Mouse (Mus musculus) hematopoietic stem cell, adult 5-6 weeks (primary cell): ENCODE measurements around the gene Ddx54. TPM values are rescaled to one million over a fixed set of nuclear protein-coding genes. Genes with fewer than 3 reads are reported as not detected.

Experiments
- ATAC-seq, 2 experiments: fragments of 125-278 bp in 1 of 2; replicated peaks in 1 of 2; 2 replicates each; pipeline ENCODE4 v1.8.0; 2016 to 2017; ENCODE audit warnings: inconsistent platforms in 2 of 2, mild to moderate bottlenecking in 2 of 2, moderate number of reproducible peaks in 2 of 2, low read depth in 1 of 2, moderate TSS enrichment in 1 of 2; ENCODE audit not compliant: low FRiP score in 2 of 2, poor library complexity in 2 of 2, severe bottlenecking in 2 of 2, insufficient read depth in 1 of 2, low TSS enrichment in 1 of 2
- total RNA-seq: library from RNA; stranded (forward); fragments of 172-1452, 232-1000 nt; gene quantifications from 2 replicates; pipeline ENCODE4 v1.2.3, GENCODE M21; 2017

The Ddx54 gene
- total RNA-seq, 1 experiment from 2014 or later, result 46.9 TPM

GRCm38 (mm10) chr5:120603515-120603914, 9.0 kb upstream of the Ddx54 start:
- no peak for ATAC-seq

DNA sequence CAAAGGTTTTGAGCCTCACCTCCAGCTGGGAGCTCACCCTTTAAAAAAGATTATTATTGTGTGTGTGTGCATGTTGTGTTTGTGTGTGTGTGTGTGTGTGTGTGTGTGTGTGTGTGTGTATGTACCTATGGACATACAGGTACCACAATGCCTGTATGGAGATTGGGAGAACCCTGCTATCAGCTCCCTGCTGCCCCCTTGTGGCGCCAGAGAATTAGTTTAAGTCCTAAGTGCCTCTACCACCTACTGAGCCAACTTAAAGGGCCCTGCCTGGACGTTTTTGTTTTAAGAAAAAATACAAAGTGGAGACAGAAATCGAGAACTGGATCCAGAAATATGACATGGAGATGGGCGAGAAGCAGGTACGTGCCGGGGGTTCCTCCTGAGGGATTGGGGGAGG, 7.7 kb upstream of the Ddx54 start:
- ATAC-seq, result peak; percentile 62 to 67; a peak in 2 of 4 replicates

DNA sequence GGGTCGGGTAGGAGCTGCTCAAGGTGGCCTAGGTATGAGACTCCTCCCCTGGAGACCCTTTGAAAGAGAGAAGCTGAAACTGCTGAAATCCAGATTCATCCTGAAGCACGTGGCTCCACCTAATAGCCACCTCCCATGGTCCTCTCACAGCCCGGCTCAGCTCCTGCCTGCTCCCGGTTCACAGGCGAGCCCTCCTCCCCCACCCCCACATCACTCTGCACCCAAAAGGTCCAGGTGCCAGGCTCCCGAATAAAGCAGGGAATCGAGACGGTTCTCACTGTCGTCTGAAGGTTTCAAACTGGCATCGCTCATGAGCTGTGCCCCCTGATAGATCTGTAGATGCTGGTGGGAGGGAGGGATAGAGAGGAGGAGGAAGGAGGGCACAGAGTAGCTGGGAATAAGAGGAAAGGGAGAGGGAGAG, 7.3 kb upstream of the Ddx54 start:
- ATAC-seq, result no peak

DNA sequence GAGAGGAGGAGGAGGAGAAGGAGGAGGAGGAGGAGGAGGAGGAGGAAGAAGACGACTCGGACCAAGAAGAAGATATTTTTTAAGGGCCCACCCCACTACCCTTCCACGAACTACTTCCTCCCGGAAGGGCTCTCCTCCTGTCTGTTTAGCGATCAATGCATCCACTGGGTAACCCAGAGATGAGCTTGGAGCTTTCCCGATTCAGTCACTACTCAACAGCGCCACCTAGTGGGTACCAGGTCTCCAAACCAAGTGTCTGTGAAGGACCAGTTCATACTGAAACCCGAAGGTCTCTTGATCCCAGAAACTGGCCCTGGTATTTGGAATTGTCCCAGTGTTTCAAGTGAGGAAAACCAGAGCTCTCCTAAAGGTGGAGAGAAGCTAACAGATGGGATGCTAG, 6.9 kb upstream of the Ddx54 start:
- ATAC-seq, result peak; percentile 66 to 73; a peak in 3 of 4 replicates

GRCm38 (mm10) chr5:120606590-120607200, 5.8 kb upstream of the Ddx54 start:
- ATAC-seq, result no peak

GRCm38 (mm10) chr5:120607335-120607734, 5.2 kb upstream of the Ddx54 start:
- ATAC-seq, result no peak

- no peak for ATAC-seq
Measured at GRCm38 (mm10) chr5:120609246-120609775, 3.2 kb upstream of the Ddx54 start.

DNA sequence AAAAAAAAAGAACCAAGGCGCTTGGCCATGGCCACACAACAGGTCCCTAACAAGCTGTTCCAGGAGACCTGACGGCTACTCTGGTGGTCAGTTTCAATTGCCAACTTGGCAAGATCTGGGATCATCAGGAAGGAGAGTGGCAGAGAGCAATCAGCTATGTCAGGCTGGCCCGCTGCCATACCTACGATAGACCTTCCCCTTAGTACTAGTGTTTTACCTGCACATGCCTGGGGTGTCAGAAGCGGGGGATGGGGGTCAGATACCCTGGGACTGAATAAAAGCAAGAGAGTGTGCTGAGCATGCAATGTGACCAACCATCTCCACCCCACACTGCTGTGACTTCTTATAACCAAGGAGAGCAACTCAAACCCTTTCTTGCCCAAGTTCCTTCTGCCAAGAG, 1.6 kb upstream of the Ddx54 start:
- no peak for ATAC-seq

- no peak for ATAC-seq
Measured at GRCm38 (mm10) chr5:120611416-120611815, 1.1 kb upstream of the Ddx54 start.

- peak; percentile 91 to 92 for ATAC-seq
Measured at GRCm38 (mm10) chr5:120612822-120613604, 474 bp downstream of the Ddx54 start.

- no peak for ATAC-seq
Measured at GRCm38 (mm10) chr5:120615903-120616302, 3.4 kb downstream of the Ddx54 start.

DNA sequence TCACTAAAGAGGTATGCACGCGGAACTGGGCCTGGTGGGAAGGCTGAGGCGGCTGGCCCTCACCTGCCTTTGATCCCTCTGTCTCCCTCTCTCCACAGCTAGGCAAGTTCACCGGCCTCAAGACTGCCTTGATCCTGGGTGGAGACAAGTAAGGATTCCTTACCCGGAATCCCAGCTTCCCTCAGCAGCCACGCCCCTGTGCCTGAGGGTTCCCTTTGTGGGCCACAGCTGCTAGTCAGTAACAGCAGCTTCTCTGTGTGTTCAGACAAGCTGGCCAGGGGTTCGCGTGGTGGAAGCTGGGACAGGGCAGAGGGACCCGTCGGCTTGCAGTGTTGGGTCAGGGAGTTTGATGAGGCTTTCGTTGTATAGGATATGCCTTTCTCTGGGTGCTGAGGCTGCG, 6.2 kb downstream of the Ddx54 start:
- ATAC-seq, result no peak

DNA sequence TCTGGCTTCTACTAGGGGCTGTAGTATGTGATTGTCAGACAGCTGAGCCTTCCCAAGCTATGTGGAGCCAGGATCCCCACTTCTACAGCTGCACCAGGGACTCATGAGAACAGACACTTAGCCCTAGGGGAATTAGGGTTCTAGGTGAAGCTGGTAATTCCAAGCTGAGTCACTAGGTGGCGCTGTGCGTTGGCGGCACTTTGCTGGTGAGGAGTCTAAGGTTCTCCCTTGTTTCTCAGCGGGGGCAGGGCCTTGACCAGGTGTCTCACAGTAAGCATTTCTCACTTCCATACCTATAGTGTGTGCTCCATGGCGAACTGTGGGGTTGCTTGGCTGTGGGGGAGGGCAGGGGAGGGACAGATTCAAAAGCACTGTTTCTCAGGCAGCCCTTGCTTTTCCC, 6.7 kb downstream of the Ddx54 start:
- no peak for ATAC-seq

GRCm38 (mm10) chr5:120620375-120621077, 8.0 kb downstream of the Ddx54 start:
- peak; percentile 44 to 46; a peak in 2 of 4 replicates for ATAC-seq

GRCm38 (mm10) chr5:120621078-120621765, 8.7 kb downstream of the Ddx54 start:
- 0 out of 4 replicates have a peak, but pooled peaks of 1 of the 2 experiments have one; percentile 7 for ATAC-seq

DNA sequence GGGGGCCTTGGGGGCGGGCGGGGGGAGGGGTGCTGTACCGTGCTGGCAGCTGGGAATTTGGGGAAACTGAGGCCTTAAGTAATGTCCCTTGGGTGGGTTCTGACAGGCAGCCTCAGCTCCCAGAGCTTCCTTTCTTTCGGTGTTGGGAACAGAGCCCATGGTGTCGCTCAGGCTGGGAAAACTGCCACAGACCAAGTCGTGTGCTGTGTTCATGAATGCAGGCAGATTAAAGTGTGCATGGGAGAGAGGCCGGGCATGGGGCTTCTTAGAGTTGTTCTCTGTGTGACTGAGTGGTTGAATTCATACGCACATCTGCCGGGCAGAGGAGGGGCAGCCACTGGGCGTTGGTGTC, 9.3 kb downstream of the Ddx54 start:
- ATAC-seq, result no peak

- ATAC-seq, result no peak
Measured at GRCm38 (mm10) chr5:120622198-120622851, 9.8 kb downstream of the Ddx54 start.
